Mouse (Mus musculus) left cerebral cortex, adult 8-10 months (tissue): ENCODE measurements at regions not wholly inside any gene's neighbourhood (a gene's known extent, or its start where the extent isn't known, plus 50 kb on each side); places are given as distances from the start of the nearest gene placed in this dataset.
A peak's percentile ranks its signal among the peaks of the same experiment; 100 is the strongest.
"Not testable (repeated sequence)": the region's sequence is repeated elsewhere in the genome, so short reads cannot be mapped to it uniquely, and the experiment has no call there.

Source experiments
- DNase-seq, 2 experiments: peaks; one replicate each; pipeline ENCODE4 v3.0.0; 2022; ENCODE audit warnings: low spot score in 2 of 2

GRCm38 (mm10) chr2:44513080-44513724, 414.3 kb downstream of the Gtdc1 start:
- no peak for DNase-seq

DNA sequence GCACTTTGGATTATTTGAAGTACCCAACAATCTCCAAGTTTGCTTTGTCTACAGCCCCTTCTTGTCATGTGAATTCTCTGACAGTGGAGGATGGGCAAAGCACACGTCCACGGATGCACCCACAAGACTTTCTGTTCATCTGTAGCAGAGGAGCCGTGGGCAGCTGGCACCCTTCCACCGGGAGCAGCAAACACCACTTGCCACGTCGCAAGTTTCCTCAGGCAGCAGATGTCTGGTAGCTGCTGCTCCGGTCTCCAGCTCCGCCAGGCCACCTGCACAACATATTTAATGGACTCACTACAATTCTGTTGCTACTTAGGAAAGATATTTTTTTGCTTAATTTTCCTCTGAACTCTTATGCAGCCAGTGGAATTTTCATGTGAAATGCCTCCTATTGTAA, 415.1 kb downstream of the Gtdc1 start:
- DNase-seq: peak; percentile 26 to 85

DNA sequence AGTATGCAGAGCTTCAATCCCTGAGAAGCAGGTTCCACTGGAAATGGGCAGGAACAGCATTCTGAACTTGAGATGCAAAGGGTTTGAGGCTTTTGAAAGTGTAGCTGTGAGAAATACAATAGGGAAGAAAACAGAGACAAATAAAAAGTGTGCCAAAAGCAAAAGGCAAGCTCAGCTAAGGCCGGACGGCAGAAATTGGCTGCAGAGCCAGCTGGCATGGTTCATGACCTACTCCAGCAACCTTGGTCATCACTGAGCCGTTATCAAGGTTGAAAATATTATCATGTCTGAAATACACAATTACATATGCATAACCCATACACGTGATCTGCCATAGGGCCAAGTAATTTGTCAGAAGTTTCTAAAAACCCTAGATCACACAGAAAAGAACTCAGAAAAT, 418.4 kb downstream of the Gtdc1 start:
- no peak for DNase-seq

DNA sequence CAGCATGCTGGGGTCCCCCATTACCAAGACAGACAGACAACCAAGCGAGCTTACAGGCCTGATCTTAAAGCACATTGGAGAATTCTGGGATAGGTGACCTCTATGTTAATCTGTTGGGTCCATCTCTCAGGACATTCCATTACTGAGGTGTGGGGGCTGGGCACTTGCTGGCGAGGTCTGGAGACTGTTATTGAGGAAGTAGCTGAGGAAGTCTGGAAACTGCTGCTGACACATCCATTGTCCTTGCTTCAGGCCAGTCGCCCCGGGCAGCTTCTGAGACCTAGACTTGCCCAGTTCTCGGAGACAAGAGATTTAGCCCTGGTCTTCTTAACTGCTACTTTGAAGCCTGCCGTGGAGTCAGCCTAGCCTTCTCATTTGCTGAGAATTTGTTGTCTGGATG, 423.2 kb downstream of the Gtdc1 start:
- no peak for DNase-seq

DNA sequence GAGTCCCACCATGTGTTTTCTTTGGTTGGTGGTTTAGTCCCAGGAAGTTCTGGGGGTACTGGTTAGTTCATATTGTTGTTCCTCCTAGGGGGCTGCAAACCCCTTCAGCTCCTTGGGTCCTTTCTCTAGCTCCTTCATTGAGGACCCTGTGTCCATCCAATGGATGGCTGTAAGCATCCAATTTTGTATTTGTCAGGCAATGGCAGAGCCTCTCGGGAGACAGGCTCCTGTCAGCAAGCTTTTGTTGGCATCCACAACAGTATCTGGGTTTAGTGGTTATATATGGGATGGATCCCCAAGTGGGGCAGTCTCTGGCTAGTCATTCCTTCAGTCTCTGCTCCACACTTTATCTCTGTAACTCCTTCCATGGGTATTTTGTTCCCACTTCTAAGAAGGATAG, 436.7 kb downstream of the Gtdc1 start:
- not testable (repeated sequence) for DNase-seq

DNA sequence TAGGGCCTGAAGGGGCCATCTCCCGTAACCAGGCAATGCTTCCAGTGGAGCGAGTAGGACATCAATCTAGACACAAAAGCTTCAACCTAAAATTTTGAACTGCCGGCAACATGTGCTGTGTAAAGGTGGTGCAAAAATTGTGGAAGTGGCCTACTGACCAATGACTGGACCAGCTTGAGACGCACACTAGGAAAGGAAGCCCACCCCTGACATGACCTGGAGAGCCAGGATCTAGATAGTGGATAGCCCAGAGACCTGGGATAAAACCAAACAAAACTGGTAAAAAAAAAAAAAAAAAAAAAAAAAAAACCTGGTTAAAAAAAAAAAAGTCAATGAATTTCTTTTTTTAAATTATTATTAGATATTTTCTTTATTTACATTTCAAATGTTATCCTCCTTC, 437.2 kb downstream of the Gtdc1 start:
- no peak for DNase-seq

DNA sequence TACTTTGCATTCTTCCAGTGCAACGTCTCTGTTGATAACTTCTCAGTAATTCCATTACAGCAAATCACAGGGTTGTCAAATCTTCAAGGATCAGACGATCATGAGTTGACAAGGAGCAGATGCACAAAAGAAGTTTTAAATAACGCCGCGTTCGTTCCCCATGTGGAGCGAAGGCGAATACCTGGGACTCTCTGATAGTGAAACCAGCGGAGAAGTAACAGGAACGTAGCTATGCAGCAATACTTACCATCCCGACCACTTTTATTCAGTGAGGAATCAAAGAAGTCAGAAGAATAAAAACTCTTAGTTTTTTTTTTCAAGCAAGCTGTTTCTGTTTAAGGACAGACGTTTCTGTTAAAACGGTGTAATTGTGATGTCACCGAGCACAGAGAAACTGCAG, 441.6 kb downstream of the Gtdc1 start:
- no peak for DNase-seq

- DNase-seq: no peak
These were observed 447.7 kb downstream of the Gtdc1 start for GRCm38 (mm10) chr2:44479746-44480145.

DNA sequence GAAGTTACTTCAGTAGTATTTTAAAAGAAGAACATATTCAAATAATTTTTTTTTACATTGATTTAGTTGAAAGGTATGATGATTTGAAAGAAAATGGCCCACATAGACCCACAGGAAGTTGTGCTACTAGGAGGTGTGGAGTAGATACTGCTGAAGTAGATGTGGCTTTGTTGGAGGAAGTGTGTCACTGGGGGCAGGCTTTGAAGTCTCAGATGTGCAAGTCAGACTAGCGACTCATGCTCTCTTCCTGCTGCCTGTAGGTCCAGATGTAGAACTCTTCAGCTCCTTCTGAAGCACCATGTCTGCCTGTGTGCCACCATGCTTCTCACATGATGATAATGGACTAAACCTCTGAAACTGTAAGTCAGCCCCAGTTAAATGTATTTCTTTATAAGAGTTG, 452.0 kb downstream of the Gtdc1 start:
- no peak for DNase-seq

- no peak for DNase-seq
These were observed 452.8 kb downstream of the Gtdc1 start for GRCm38 (mm10) chr2:44474653-44475052.

DNA sequence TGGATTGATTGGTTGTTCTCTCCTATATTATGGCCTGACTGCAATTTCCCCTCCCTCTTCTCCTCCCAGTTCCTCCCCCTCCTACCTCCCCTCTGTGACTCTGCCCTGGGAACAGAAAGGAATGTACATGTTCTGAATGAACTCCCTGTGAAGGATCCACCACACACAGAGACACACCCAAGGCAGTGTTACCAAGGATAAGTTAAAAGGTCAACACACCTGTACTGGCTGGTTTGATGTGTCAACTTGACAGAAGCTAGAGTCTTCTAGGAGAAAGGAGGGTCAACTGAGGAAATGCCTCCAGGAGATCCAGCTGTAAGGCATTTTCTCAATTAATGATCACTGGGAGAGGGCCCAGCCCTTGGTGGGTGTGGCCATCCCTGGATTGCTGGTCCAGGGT, 456.1 kb downstream of the Gtdc1 start:
- no peak for DNase-seq

- no peak for DNase-seq
These were observed 456.5 kb downstream of the Gtdc1 start for GRCm38 (mm10) chr2:44470953-44471352.

GRCm38 (mm10) chr2:44464631-44465030, 462.8 kb downstream of the Gtdc1 start:
- no peak for DNase-seq

- no peak for DNase-seq
These were observed 464.7 kb downstream of the Gtdc1 start for GRCm38 (mm10) chr2:44462619-44463329.

- DNase-seq: peak in 1 of 2 experiments; percentile 15
These were observed 465.9 kb downstream of the Gtdc1 start for GRCm38 (mm10) chr2:44461289-44462250.

GRCm38 (mm10) chr2:44449471-44449870, 478.0 kb downstream of the Gtdc1 start:
- DNase-seq: no peak
